Mouse (Mus musculus) c-Kit-positive CD71-negative TER-119-negative erythroid progenitor cells, embryonic 14.5 days (primary cell): ENCODE measurements around the gene Gm47791.

ENCODE experiments used
- DNase-seq: peaks from one replicate; pipeline ENCODE4 v3.0.0-alpha.2; 2013; ENCODE audit warnings: low read depth

Gene Gm47791

GRCm38 (mm10) chr1:82724339-82725025 lies 46.6 kb downstream of the Gm47791 start, which contains the start of gene Mff:
Gene Mff, plus strand, starts transcription at chr1:82724890.
- DNase-seq, result peak; percentile 92
